Mouse (Mus musculus) layer of hippocampus, postnatal 36 days (tissue): Measurements from ENCODE around the gene Nxph4. TPM values are rescaled to one million over a fixed set of nuclear protein-coding genes. Genes with fewer than 3 reads are reported as not detected.

Source experiments
- DNase-seq, 2 experiments: peaks; one replicate each; pipeline ENCODE4 v3.0.0; 2022
- total RNA-seq, 2 experiments: library from RNA; stranded (reverse); gene quantifications; 2 replicates each; pipeline ENCODE4 v1.2.3; 2021

Nxph4 gene
- total RNA-seq, 2 experiments from 2014 or later, result 1.3 to 1.7 TPM

DNA sequence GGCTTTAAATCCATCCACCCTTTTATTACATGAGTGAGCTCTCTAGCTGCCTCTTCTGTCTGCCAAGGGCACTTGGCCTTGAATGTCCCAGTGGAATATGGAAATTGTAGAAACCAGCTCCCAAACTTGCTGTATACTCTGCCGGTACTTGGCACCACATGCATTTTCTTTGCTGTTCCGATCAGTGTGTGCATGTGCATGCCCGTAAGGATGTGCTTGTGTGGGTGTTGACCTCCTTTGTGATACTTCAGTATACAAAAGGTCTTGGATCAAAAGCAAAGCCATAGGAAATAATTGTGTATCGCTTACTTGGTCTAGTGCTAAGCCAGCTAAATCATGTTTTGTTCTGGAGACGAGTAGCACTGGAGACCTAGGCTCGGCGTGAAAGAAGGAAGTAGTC lies 45.5 kb downstream of the Nxph4 start:
- no peak for DNase-seq

- DNase-seq, result no peak
Observed at GRCm38 (mm10) chr10:127485235-127485634, 49.1 kb downstream of the Nxph4 start.

DNA sequence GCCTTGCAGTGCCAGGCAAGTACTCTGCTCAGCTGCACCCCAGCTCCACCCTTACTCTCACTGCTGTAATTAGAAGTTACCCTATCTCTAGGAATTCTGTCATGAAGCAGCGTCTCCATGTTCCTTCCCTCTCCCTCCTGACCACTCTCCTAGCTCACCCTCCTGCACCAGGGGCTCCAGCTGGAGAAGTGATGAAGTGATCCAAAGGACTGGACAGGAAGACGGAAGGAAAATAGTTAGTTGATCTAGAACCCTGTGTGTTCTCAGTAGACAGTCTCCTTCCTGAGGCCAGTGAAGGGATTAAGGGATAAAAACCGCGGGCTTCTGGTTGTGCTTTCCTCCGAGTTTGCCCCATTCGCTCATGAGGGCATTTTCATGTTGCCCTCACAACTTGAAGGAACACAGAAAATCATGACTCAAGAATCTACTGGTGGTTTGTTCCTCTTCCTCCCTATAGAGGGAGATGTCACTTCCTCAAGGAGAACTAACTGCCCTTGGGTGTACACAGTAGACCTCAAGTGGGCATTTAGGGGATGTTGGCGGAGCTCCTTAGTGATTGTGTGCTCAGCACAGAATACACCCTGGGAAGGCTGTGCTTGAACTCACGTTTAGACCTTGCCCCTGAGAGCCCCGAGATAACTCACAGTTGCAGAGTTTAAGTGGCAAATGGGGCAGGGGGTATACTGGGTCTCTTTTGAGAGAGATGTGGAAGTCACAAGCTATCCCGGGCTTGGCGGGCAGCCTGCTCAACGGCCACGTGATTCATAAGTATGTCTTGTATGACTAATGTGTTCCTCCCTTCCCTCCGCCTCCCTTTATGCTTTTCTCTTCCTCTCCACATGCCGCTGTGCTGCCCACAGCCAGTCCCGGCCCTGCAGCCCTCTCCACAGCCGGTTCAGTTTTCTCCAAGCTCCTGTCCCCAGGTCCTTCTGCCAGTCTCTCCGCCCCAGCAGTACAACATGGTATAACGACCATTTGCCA lies 53.2 kb downstream of the Nxph4 start:
- peak; percentile 57 to 59 for DNase-seq

DNA sequence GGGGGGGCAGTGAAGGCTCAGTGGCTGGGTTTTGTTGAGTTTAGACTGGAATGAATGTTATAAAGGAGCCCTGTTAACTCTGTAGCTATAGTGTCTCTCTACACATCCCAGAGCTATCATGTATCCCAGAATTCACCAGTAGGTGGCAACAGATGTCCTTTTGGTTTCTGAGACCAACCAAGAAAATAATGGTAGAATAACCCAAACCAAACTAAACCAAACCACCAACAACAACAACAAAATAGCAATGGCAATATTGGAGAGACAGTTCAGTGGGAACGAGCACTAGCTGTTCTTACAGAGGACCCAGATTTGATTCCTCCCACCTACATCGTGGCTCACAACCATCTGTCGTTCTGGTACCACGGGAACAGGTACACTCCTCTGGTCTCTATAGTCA lies 55.2 kb downstream of the Nxph4 start:
- no peak for DNase-seq

GRCm38 (mm10) chr10:127477301-127477700 lies 57.1 kb downstream of the Nxph4 start:
- no peak for DNase-seq

DNA sequence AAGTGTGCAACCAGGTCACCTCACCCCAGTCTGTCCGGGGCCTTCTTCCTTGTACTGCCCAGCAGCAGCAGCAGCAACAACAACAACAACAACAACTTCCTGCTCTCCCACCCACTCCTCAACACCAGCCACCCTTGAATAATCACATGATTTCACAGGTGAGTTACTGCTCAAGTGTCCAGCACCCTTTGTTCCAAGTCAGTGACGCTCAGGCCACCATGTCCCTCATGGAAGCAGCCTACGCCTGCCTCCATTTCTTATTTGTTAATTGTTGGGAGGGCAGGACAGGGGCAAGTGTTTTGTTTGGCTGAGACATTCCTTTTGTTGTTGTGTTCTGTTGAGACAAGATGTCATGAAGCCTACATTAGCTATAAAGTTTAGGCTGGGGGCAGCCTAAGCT lies 57.8 kb downstream of the Nxph4 start:
- no peak for DNase-seq

Other genes starting within 250 kb of the Nxph4 start
- 10 to 100 TPM; 36.5 to 52.5 TPM for gene Mbd6, start 245.5 kb downstream of the Nxph4 start, total RNA-seq
- 10 to 100 TPM; 56.1 to 56.4 TPM for gene Mars, start 222.8 kb downstream of the Nxph4 start, total RNA-seq
- gene Arhgap9, start 212.6 kb downstream of the Nxph4 start, total RNA-seq, result 1 to 10 TPM in 1 of 2 experiments, under 1 TPM in 1; 0.86 to 1.0 TPM
- 1 to 10 TPM; 2.4 to 3.2 TPM for gene Gli1, start 192.6 kb downstream of the Nxph4 start, total RNA-seq
- gene Inhbe, start 180.1 kb downstream of the Nxph4 start, total RNA-seq, result not detected
- not detected for gene Inhbc, start 164.1 kb downstream of the Nxph4 start, total RNA-seq
- gene R3hdm2, start 154.2 kb downstream of the Nxph4 start, total RNA-seq, result 100 to 1,000 TPM; 153 to 163 TPM
- gene Stac3, start 32.9 kb downstream of the Nxph4 start, total RNA-seq, result 1 to 10 TPM; 3.0 to 3.7 TPM
- 1 to 10 TPM; 3.5 to 4.8 TPM for gene Ndufa4l2, start 19.6 kb downstream of the Nxph4 start, total RNA-seq
- gene Shmt2, start 12.1 kb downstream of the Nxph4 start, total RNA-seq, result 10 to 100 TPM; 27.4 to 29.9 TPM
- gene Lrp1, start 86.6 kb upstream of the Nxph4 start, total RNA-seq, result 100 to 1,000 TPM; 268 to 307 TPM
- gene Stat6, start 108.4 kb upstream of the Nxph4 start, total RNA-seq, result 1 to 10 TPM; 5.1 to 6.2 TPM
- gene Nemp1, start 132.3 kb upstream of the Nxph4 start, total RNA-seq, result 1 to 10 TPM; 5.1 to 6.7 TPM
- 10 to 100 TPM; 42.7 to 43.8 TPM for gene Nab2, start 134.0 kb upstream of the Nxph4 start, total RNA-seq
- 1 to 10 TPM; 1.0 to 1.3 TPM for gene Myo1a, start 170.6 kb upstream of the Nxph4 start, total RNA-seq
- 1 to 10 TPM; 3.3 to 6.6 TPM for gene Tac2, start 189.9 kb upstream of the Nxph4 start, total RNA-seq
- 10 to 100 TPM; 10.0 to 11.7 TPM for gene Zbtb39, start 205.0 kb upstream of the Nxph4 start, total RNA-seq
- 1 to 10 TPM; 1.2 to 1.3 TPM for gene Gpr182, start 217.2 kb upstream of the Nxph4 start, total RNA-seq
- under 1 TPM; 0.13 to 0.15 TPM for gene Rdh1, start 225.2 kb upstream of the Nxph4 start, total RNA-seq
- gene Rdh16f1, start 225.2 kb upstream of the Nxph4 start, total RNA-seq, result not detected
- under 1 TPM; 0.30 to 0.53 TPM for gene Rdh9, start 241.8 kb upstream of the Nxph4 start, total RNA-seq